Mouse (Mus musculus) layer of hippocampus, adult 8-10 months (tissue): Measurements from ENCODE around the gene Rcvrn. TPM values are rescaled to one million over a fixed set of nuclear protein-coding genes. Genes with fewer than 3 reads are reported as not detected.

Experiments used
- DNase-seq, 2 experiments: peaks; one replicate each; pipeline ENCODE4 v3.0.0; 2022; ENCODE audit warnings: low spot score in 2 of 2
- total RNA-seq, 4 experiments: library from RNA; stranded (reverse); gene quantifications; 2 replicates each; pipeline ENCODE4 v1.2.4; 2022

The Rcvrn gene
- total RNA-seq, 4 experiments from 2014 or later, result 1.3 to 2.5 (median 1.6) TPM

GRCm38 (mm10) chr11:67668460-67669007, 26.6 kb upstream of the Rcvrn start:
- no peak for DNase-seq

GRCm38 (mm10) chr11:67670031-67670430, 25.1 kb upstream of the Rcvrn start:
- no peak for DNase-seq

- DNase-seq, result no peak
Measured at GRCm38 (mm10) chr11:67672140-67672539, 23.0 kb upstream of the Rcvrn start.

- DNase-seq, result peak in 1 of 2 experiments; percentile 60
Measured at GRCm38 (mm10) chr11:67675562-67676540, 19.3 kb upstream of the Rcvrn start.

GRCm38 (mm10) chr11:67679300-67679699, 15.8 kb upstream of the Rcvrn start:
- no peak for DNase-seq

GRCm38 (mm10) chr11:67679930-67680329, 15.2 kb upstream of the Rcvrn start:
- DNase-seq, result no peak

- DNase-seq, result no peak
Measured at GRCm38 (mm10) chr11:67681871-67682270, 13.3 kb upstream of the Rcvrn start.

GRCm38 (mm10) chr11:67686109-67686508, 9.0 kb upstream of the Rcvrn start:
- no peak for DNase-seq

- DNase-seq, result peak; percentile 29 to 58
Measured at GRCm38 (mm10) chr11:67712976-67713375, 17.9 kb downstream of the Rcvrn start.

- no peak for DNase-seq
Measured at GRCm38 (mm10) chr11:67715382-67715781, 20.3 kb downstream of the Rcvrn start.

- DNase-seq, result no peak
Measured at GRCm38 (mm10) chr11:67721485-67721884, 26.4 kb downstream of the Rcvrn start.

GRCm38 (mm10) chr11:67722399-67723156, 27.5 kb downstream of the Rcvrn start:
- no peak for DNase-seq

GRCm38 (mm10) chr11:67723231-67724013, 28.3 kb downstream of the Rcvrn start:
- no peak for DNase-seq

GRCm38 (mm10) chr11:67727095-67727494, 32.0 kb downstream of the Rcvrn start:
- DNase-seq, result no peak

- no peak for DNase-seq
Measured at GRCm38 (mm10) chr11:67728726-67729125, 33.6 kb downstream of the Rcvrn start.

- DNase-seq, result no peak
Measured at GRCm38 (mm10) chr11:67731056-67731455, 35.9 kb downstream of the Rcvrn start.

- DNase-seq, result no peak
Measured at GRCm38 (mm10) chr11:67733726-67734125, 38.6 kb downstream of the Rcvrn start.

- no peak for DNase-seq
Measured at GRCm38 (mm10) chr11:67734597-67734996, 39.5 kb downstream of the Rcvrn start.

- DNase-seq, result no peak
Measured at GRCm38 (mm10) chr11:67738345-67738744, 43.2 kb downstream of the Rcvrn start.

GRCm38 (mm10) chr11:67738846-67739490, 43.8 kb downstream of the Rcvrn start:
- no peak for DNase-seq

GRCm38 (mm10) chr11:67741569-67741968, 46.4 kb downstream of the Rcvrn start:
- DNase-seq, result no peak
